8 mouse cellular contexts compared by ENCODE assay signal in the genomic region with DNA sequence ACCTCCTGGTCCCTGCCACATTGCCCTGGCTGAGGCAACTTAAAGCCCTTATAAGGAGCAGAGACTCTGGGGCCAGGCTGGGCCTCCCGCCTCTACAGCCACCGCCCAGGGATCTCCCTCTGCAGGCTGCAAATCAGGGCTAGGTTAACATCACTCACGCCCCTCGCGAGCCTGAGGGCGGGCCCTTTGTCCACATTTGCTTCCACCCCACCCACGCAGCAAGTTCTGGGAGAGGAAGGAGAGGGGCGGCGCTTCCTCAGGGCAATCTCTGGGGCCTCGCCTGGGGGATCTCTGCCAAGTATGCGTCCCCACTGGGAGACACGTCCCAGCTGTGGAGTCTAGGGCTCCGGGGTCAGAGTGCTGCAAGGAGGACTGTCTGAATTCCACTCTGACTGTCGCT. TPM values are rescaled to one million over a fixed set of nuclear protein-coding genes. Genes with fewer than 3 reads are reported as not detected.
DNase-seq lines count a peak whose midpoint lies in the region; ATAC-seq and TF ChIP-seq lines count a peak whose summit lies in the region.

No protein-coding gene starts in this region.

- peak overlapping the region; percentile 52 for H3K4me2 ChIP-seq in embryonic facial prominence, embryonic 11.5 days (ENCODE audit: low read depth, low read length)
- peak overlapping the region; percentile 81 for H3K4me2 ChIP-seq in heart, embryonic 13.5 days
- peak overlapping the region; percentile 75 for H3K4me2 ChIP-seq in kidney, postnatal 0 days (ENCODE audit: low read length)

- no peaks in the 10 kb centered on the region for H3K4me1 ChIP-seq in embryonic facial prominence, embryonic 11.5 days (ENCODE audit: control insufficient read depth, insufficient read depth, low read length)
- H3K4me1 ChIP-seq in heart, embryonic 13.5 days: peaks cover 68% of the 10 kb centered on the region
- 0 out of 2 replicates have a peak, but pooled peaks cover 6% of the 10 kb centered on the region for H3K4me1 ChIP-seq in kidney, postnatal 0 days (replicated peaks; ENCODE audit: insufficient read depth, low read length)

- peak overlapping the region; percentile 57 for H3K9ac ChIP-seq in embryonic facial prominence, embryonic 11.5 days (replicated peaks; ENCODE audit: low read length)
- H3K9ac ChIP-seq in heart, embryonic 13.5 days: peak overlapping the region; percentile 90
- H3K9ac ChIP-seq in kidney, postnatal 0 days (ENCODE audit: low read depth, low read length): peak overlapping the region; percentile 43

- H3K27ac ChIP-seq in embryonic facial prominence, embryonic 11.5 days (replicated peaks; ENCODE audit: low read depth, low read length): 0 out of 2 replicates have a peak overlapping the region, but pooled peaks have one; percentile 28
- peak overlapping the region; percentile 97 for H3K27ac ChIP-seq in heart, embryonic 13.5 days (replicated peaks)
- H3K27ac ChIP-seq in kidney, postnatal 0 days: peak overlapping the region; percentile 84

- H3K79me2 ChIP-seq in C2C12 (ENCODE audit: control insufficient read depth, insufficient read depth): peaks cover 69% of the 10 kb centered on the region

- 2% methylated on average over 14 of the region's 14 CpGs for WGBS in embryonic facial prominence, embryonic 11.5 days
- 0% methylated on average over 14 of the region's 14 CpGs for WGBS in heart, embryonic 13.5 days
- WGBS in kidney, postnatal 0 days: 0% methylated on average over 14 of the region's 14 CpGs

- no peak for TF ChIP-seq CTCF in C2C12 (IDR thresholded peaks at IDR 0.05; ENCODE audit: control insufficient read depth, insufficient read depth, insufficient read length)
- TF ChIP-seq CTCF in kidney, postnatal 0 days (IDR thresholded peaks at IDR 0.05; ENCODE audit: low read depth): peak; percentile 44

- no peaks in the 10 kb centered on the region for H3K27me3 ChIP-seq in C2C12 (ENCODE audit: control insufficient read depth, insufficient read depth, insufficient read length)
- H3K27me3 ChIP-seq in embryonic facial prominence, embryonic 11.5 days (ENCODE audit: control insufficient read depth, insufficient read depth, low read length): no peaks in the 10 kb centered on the region
- H3K27me3 ChIP-seq in heart, embryonic 13.5 days (replicated peaks): no peaks in the 10 kb centered on the region
- no peaks in the 10 kb centered on the region for H3K27me3 ChIP-seq in kidney, postnatal 0 days (ENCODE audit: insufficient read depth, low read length)

- no peaks in the 10 kb centered on the region for H3K9me3 ChIP-seq in embryonic facial prominence, embryonic 11.5 days (replicated peaks; ENCODE audit: control insufficient read depth, low read length)
- H3K9me3 ChIP-seq in heart, embryonic 13.5 days: no peaks in the 10 kb centered on the region
- no peaks in the 10 kb centered on the region for H3K9me3 ChIP-seq in kidney, postnatal 0 days (replicated peaks; ENCODE audit: low read length)

- H3K79me3 ChIP-seq in C2C12 (ENCODE audit: low read depth): peaks cover 60% of the 10 kb centered on the region

- H3ac ChIP-seq in C2C12 (ENCODE audit: control insufficient read depth, insufficient read length, low read depth): peak overlapping the region; percentile 67

- no peak for ATAC-seq in embryonic facial prominence, embryonic 11.5 days (replicated peaks; ENCODE audit: insufficient number of reproducible peaks, low FRiP score, low TSS enrichment, low read depth)
- peak; percentile 69 for ATAC-seq in heart, embryonic 13.5 days (ENCODE audit: extremely low read depth, insufficient number of reproducible peaks, low FRiP score, low TSS enrichment)
- ATAC-seq in kidney, postnatal 0 days (replicated peaks; ENCODE audit: low FRiP score, low read depth): peak; percentile 84
- no peak for ATAC-seq in activated CD4-positive, CD25-positive, alpha-beta regulatory T cell, adult 4 months

- peak overlapping the region; percentile 42 for H3K4me3 ChIP-seq in C2C12 (ENCODE audit: insufficient read depth, poor library complexity, severe bottlenecking)
- H3K4me3 ChIP-seq in embryonic facial prominence, embryonic 11.5 days (ENCODE audit: low read depth, low read length): peak overlapping the region; percentile 31
- peak overlapping the region; percentile 67 for H3K4me3 ChIP-seq in heart, embryonic 13.5 days
- H3K4me3 ChIP-seq in kidney, postnatal 0 days (replicated peaks; ENCODE audit: low read depth, low read length): peak overlapping the region; percentile 56

- peak; percentile 91 for DNase-seq in adipocyte (ENCODE audit: low spot score)
- DNase-seq in embryonic facial prominence, embryonic 11.5 days (ENCODE audit: low spot score): peak; percentile 79
- peak; percentile 99 for DNase-seq in kidney, postnatal 0 days (ENCODE audit: low spot score)
- peak; percentile 96 to 98 for DNase-seq in lung, postnatal 4 days
- peak; percentile 84 for DNase-seq in retina, postnatal 1 day

- peaks cover 41% of the 10 kb centered on the region for H3K36me3 ChIP-seq in C2C12 (ENCODE audit: control insufficient read depth, insufficient read depth)
- 0 out of 2 replicates have a peak, but pooled peaks cover 3% of the 10 kb centered on the region for H3K36me3 ChIP-seq in embryonic facial prominence, embryonic 11.5 days (replicated peaks; ENCODE audit: control insufficient read depth, insufficient read depth, low read depth, low read length)
- H3K36me3 ChIP-seq in heart, embryonic 13.5 days: peaks cover 45% of the 10 kb centered on the region
- peaks cover 12% of the 10 kb centered on the region for H3K36me3 ChIP-seq in kidney, postnatal 0 days (ENCODE audit: insufficient read depth, low read length)

TF ChIP-seq in C2C12, 6 proteins besides CTCF, POLR2A, EP300 and RAD21:
- TF ChIP-seq MYOD1 (IDR thresholded peaks at IDR 0.05; ENCODE audit: control insufficient read depth, insufficient read length, low read depth): no peak
- TF ChIP-seq MAX (IDR thresholded peaks at IDR 0.05): peak; percentile 57

RNA-seq across cellular contexts. Expression of a gene that starts 3.8 kb away (rescaled TPM):
- 0.40 TPM for polyA plus RNA-seq in C2C12 (2012; fragmentation: generic; extraction: Trizol)
- polyA plus RNA-seq in embryonic facial prominence, embryonic 11.5 days (2014; fragmentation: Nextera tagmentation; extraction: Ambion mirVana): 0.39 and 2.0 TPM in 2 replicates
- polyA plus RNA-seq in heart, embryonic 13.5 days (2015; fragmentation: Nextera tagmentation; extraction: Ambion mirVana): 0.04 and 0.13 TPM in 2 replicates
- polyA plus RNA-seq in kidney, postnatal 0 days (2015; fragmentation: Nextera tagmentation; extraction: Ambion mirVana): 0.05 TPM in 2 replicates
- not detected for polyA plus RNA-seq in activated CD4-positive, CD25-positive, alpha-beta regulatory T cell, adult 4 months (2017; shearing (Covaris generic))

RNA-seq across cellular contexts. Expression of a gene that starts 3.9 kb away (rescaled TPM):
- 157 TPM for polyA plus RNA-seq in C2C12 (2012; fragmentation: generic; extraction: Trizol)
- 36.9 and 38.5 TPM in 2 replicates for polyA plus RNA-seq in embryonic facial prominence, embryonic 11.5 days (2014; fragmentation: Nextera tagmentation; extraction: Ambion mirVana)
- polyA plus RNA-seq in heart, embryonic 13.5 days (2015; fragmentation: Nextera tagmentation; extraction: Ambion mirVana): 159 and 162 TPM in 2 replicates
- 73.0 and 79.8 TPM in 2 replicates for polyA plus RNA-seq in kidney, postnatal 0 days (2015; fragmentation: Nextera tagmentation; extraction: Ambion mirVana)
- polyA plus RNA-seq in activated CD4-positive, CD25-positive, alpha-beta regulatory T cell, adult 4 months (2017; shearing (Covaris generic)): 10 to 100 TPM in 1 of 2 experiments, 1 to 10 TPM in 1; 4.1 to 10.4 TPM

RNA-seq across cellular contexts. Expression of a gene that starts 40.0 kb away (rescaled TPM):
- 1.1 TPM for polyA plus RNA-seq in C2C12 (2012; fragmentation: generic; extraction: Trizol)
- 2.6 and 2.9 TPM in 2 replicates for polyA plus RNA-seq in embryonic facial prominence, embryonic 11.5 days (2014; fragmentation: Nextera tagmentation; extraction: Ambion mirVana)
- 0.19 and 0.51 TPM in 2 replicates for polyA plus RNA-seq in heart, embryonic 13.5 days (2015; fragmentation: Nextera tagmentation; extraction: Ambion mirVana)
- 0.64 and 0.83 TPM in 2 replicates for polyA plus RNA-seq in kidney, postnatal 0 days (2015; fragmentation: Nextera tagmentation; extraction: Ambion mirVana)
- not detected for polyA plus RNA-seq in activated CD4-positive, CD25-positive, alpha-beta regulatory T cell, adult 4 months (2017; shearing (Covaris generic))

RNA-seq across cellular contexts. Expression of a gene that starts 43.3 kb away (rescaled TPM):
- 0.01 TPM for polyA plus RNA-seq in C2C12 (2012; fragmentation: generic; extraction: Trizol)
- polyA plus RNA-seq in embryonic facial prominence, embryonic 11.5 days (2014; fragmentation: Nextera tagmentation; extraction: Ambion mirVana): not detected in 2 replicates
- not detected in 2 replicates for polyA plus RNA-seq in heart, embryonic 13.5 days (2015; fragmentation: Nextera tagmentation; extraction: Ambion mirVana)
- polyA plus RNA-seq in kidney, postnatal 0 days (2015; fragmentation: Nextera tagmentation; extraction: Ambion mirVana): 0.05 TPM in 1 of 2 replicates, not detected in the other
- polyA plus RNA-seq in activated CD4-positive, CD25-positive, alpha-beta regulatory T cell, adult 4 months (2017; shearing (Covaris generic)): under 1 TPM in 1 of 2 experiments, not detected in 1; 0.12 TPM

Comparison
In these comparisons a context has a peak if more than half of its experiments do, and no peak if none do; other contexts are left out.
1. ATAC-seq: peak in heart, embryonic 13.5 days (single experiment) and kidney, postnatal 0 days (single experiment); none in embryonic facial prominence, embryonic 11.5 days (single experiment) and activated CD4-positive, CD25-positive, alpha-beta regulatory T cell, adult 4 months (single experiment).
2. H3K27ac ChIP-seq: peak in every context shown above with its lines; median percentile 97 in heart, embryonic 13.5 days; 84 in kidney, postnatal 0 days; 28 in embryonic facial prominence, embryonic 11.5 days.
3. Peak in every context shown above with its lines, with median percentiles within 50 percentile points of each other: H3K4me3 ChIP-seq, DNase-seq, H3K4me2 ChIP-seq and H3K9ac ChIP-seq.